Mouse (Mus musculus): ENCODE data around the gene Prl3d3.
"Not testable (repeated sequence)": the region's sequence is repeated elsewhere in the genome, so short reads cannot be mapped to it uniquely, and the experiment has no call there.

Gene Prl3d3

DNA sequence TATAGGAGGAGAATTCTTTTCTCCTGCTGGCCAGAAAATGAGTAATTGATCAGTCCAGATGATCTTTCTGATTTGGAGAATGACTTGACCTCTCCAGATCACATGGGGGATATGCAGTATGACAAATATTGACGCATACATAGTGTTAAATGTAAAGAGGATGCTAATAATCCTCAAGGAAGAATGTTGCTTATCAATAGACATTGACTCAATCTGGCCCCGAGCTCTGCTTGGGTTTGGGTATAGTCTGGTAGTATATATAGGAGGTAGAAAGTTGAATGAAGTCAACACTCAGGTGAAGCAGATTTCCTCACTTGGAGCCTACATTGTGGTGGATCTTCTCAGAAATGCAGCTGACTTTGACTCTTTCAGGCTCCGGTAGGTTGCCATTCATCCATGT is at the start of gene Prl3d3:
TSS of gene Prl3d3 (plus strand) at position 301 of the 400 bp plus-strand sequence.
- DNase-seq (ENCODE audit: low spot score in 2 of 2) = not testable (repeated sequence)

DNA sequence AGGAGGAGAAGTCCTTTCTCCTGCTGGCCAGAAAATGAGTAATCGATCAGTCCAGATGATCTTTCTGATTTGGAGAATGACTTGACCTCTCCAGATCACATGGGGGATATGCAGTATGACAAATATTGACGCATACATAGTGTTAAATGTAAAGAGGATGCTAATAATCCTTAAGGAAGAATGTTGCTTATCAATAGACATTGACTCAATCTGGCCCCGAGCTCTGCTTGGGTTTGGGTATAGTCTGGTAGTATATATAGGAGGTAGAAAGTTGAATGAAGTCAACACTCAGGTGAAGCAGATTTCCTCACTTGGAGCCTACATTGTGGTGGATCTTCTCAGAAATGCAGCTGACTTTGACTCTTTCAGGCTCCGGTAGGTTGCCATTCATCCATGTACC is 35.2 kb upstream of the Prl3d3 start, which contains the start of gene Prl3d2:
TSS of gene Prl3d2 (plus strand) at position 301 of the 400 bp plus-strand sequence.
- not testable (repeated sequence) for DNase-seq (ENCODE audit: low spot score in 2 of 2)

DNA sequence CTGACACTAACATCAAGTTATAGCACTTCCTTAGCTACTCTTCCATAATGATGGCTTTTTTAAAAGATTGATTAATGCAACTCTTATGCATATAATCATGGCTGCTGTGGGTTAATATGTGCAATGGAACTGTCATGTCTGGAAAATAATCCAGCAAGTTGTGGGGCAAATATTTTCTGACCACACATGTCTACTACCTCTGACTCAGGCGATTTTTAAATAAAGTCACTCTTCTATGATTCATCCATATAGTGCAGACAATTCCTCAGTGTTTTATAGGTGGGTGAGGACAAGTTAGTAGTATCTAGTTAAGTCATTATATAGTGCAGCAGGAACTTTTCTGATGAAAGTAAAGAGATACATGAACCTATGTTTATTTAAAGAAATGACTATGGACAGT is 8.3 kb upstream of the Prl3d3 start:
- no peak for DNase-seq (ENCODE audit: low spot score in 2 of 2)

DNA sequence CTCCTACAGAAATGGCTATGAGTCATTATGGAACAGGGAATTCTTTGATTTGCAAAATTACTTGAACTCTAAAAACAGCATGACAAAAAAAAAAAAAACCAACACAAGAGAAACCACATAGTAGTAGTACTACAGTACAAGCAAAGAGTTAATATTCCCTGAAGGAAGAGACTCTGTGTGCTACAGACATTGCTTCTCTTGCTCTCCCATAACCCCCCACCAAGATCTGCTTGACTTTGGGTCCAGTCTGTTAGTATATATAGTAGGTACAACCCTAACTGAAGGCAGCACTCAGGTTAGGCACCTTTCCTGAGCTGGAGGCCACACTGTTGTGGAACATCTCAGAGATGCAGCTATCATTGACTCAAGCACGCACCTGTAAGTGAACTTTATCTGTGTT is 39.8 kb downstream of the Prl3d3 start, which contains the start of gene Prl3c1:
TSS of gene Prl3c1 (plus strand) at position 301 of the 400 bp plus-strand sequence.
- no peak for DNase-seq (ENCODE audit: low spot score in 2 of 2)
